Mouse (Mus musculus) erythroblast, adult 5-6 weeks (primary cell): ENCODE measurements around the gene Ccdc54. TPM values are rescaled to one million over a fixed set of nuclear protein-coding genes. Genes with fewer than 3 reads are reported as not detected.

Experiments used
- ATAC-seq: replicated peaks from 2 replicates; pipeline ENCODE4 v1.8.0; 2016; ENCODE audit warnings: moderate number of reproducible peaks, mild to moderate bottlenecking, moderate TSS enrichment, inconsistent platforms; ENCODE audit not compliant: poor library complexity, low FRiP score, severe bottlenecking
- total RNA-seq, 2 experiments: library from RNA; stranded (forward) in 1 of 2; stranded (reverse) in 1 of 2; fragments of 150-400 nt in 1 of 2; fragments of 200-764, 138-1000 nt in 1 of 2; gene quantifications; 2 replicates each; pipeline versions ENCODE4 v1.2.3 to v1.2.4; 2015 to 2017; ENCODE audit warnings: low replicate concordance in 2 of 2

Ccdc54 gene
- total RNA-seq, 2 experiments from 2014 or later = not detected

- no peak for ATAC-seq
Observed at GRCm38 (mm10) chr16:50550927-50551326, 40.0 kb downstream of the Ccdc54 start.

GRCm38 (mm10) chr16:50542554-50543333 lies 48.2 kb downstream of the Ccdc54 start:
- ATAC-seq = no peak

Other genes with a start within 250 kb of the Ccdc54 start
- 4.6 and 5.2 TPM in 2 replicates for gene Bbx, start 158.8 kb downstream of the Ccdc54 start, total RNA-seq (2015; ENCODE audit: low replicate concordance)
- gene Bbx, start 158.8 kb downstream of the Ccdc54 start, total RNA-seq (2017; ENCODE audit: low replicate concordance) = 5.3 and 6.1 TPM in 2 replicates